In genomic region chr2:156543804-156544203, GRCm38 (mm10) we compare ENCODE assay signal across 15 mouse cellular contexts.
"Had no signal": no experiment of that assay in that cellular context is flagged by ENCODE, and none has a peak within 500 bp of the region (broad histone marks: within the 10 kb centered on the region; RNA-seq: fewer than 3 reads in every experiment).

No protein-coding gene starts in this region.

- H3K9ac ChIP-seq: neural tube, embryonic 13.5 days; neural tube, embryonic 15.5 days; stomach, embryonic 15.5 days had no signal

- DNase-seq: retina, postnatal 1 day; right cerebral cortex, adult 18-20 months; right cerebral cortex, postnatal 14 days; right cerebral cortex, postnatal 25 days; right cerebral cortex, postnatal 4 days; spleen, adult 18-20 months; thymus, adult 18-20 months; thymus, adult 2 months; thymus, postnatal 25 days; thymus, postnatal 36 days; thymus, postnatal 4 days had no signal

- H3K27ac ChIP-seq: neural tube, embryonic 13.5 days; neural tube, embryonic 15.5 days; stomach, embryonic 15.5 days; stomach, postnatal 0 days had no signal

- H3K4me3 ChIP-seq: neural tube, embryonic 13.5 days; neural tube, embryonic 15.5 days; stomach, embryonic 15.5 days had no signal

- H3K9me3 ChIP-seq: neural tube, embryonic 13.5 days; neural tube, embryonic 15.5 days; stomach, embryonic 15.5 days had no signal

- H3K4me2 ChIP-seq: neural tube, embryonic 13.5 days; neural tube, embryonic 15.5 days; stomach, embryonic 15.5 days had no signal

- H3K27me3 ChIP-seq: neural tube, embryonic 13.5 days; neural tube, embryonic 15.5 days; stomach, embryonic 15.5 days had no signal
